9 mouse cellular contexts compared by ENCODE assay signal in genomic region chr15:102239260-102239590, GRCm38 (mm10). TPM values are rescaled to one million over a fixed set of nuclear protein-coding genes. Genes with fewer than 3 reads are reported as not detected.
DNase-seq lines count a peak whose midpoint lies in the region; ATAC-seq and TF ChIP-seq lines count a peak whose summit lies in the region.
"Had no signal": no experiment of that assay in that cellular context is flagged by ENCODE, and none has a peak within 500 bp of the region (broad histone marks: within the 10 kb centered on the region; RNA-seq: fewer than 3 reads in every experiment).

No protein-coding gene starts in this region.

- no peaks in the 10 kb centered on the region for H3K9me3 ChIP-seq in embryonic facial prominence, embryonic 14.5 days (ENCODE audit: control insufficient read depth, low read length)
- no peaks in the 10 kb centered on the region for H3K9me3 ChIP-seq in heart, postnatal 0 days (replicated peaks; ENCODE audit: control insufficient read depth, low read length)
- H3K9me3 ChIP-seq in lung, postnatal 0 days (ENCODE audit: low read length) = no peaks in the 10 kb centered on the region

- H3K4me1 ChIP-seq in bone marrow macrophage, adult 2 months (ENCODE audit: control insufficient read depth, insufficient read depth, low read length) = peaks cover 19% of the 10 kb centered on the region
- H3K4me1 ChIP-seq in embryonic facial prominence, embryonic 14.5 days (ENCODE audit: control insufficient read depth, insufficient read depth, low read length) = peaks cover 19% of the 10 kb centered on the region
- peaks cover 2% of the 10 kb centered on the region; the same call in 1 of the 2 replicates for H3K4me1 ChIP-seq in heart, postnatal 0 days (ENCODE audit: control insufficient read depth, insufficient read depth)
- H3K4me1 ChIP-seq in lung, postnatal 0 days (ENCODE audit: insufficient read depth, low read depth, low read length) = peaks cover 29% of the 10 kb centered on the region

- peak; percentile 41 for ATAC-seq in embryonic facial prominence, embryonic 14.5 days (ENCODE audit: low read depth)
- peak; percentile 57; the same call in 1 of the 2 replicates for ATAC-seq in heart, postnatal 0 days (ENCODE audit: insufficient read depth, low read depth)
- peak; percentile 25 for ATAC-seq in lung, postnatal 0 days

- no peak overlapping the region for H3K27ac ChIP-seq in bone marrow macrophage, adult 2 months (ENCODE audit: insufficient read depth, low read depth, low read length)
- no peak overlapping the region for H3K27ac ChIP-seq in embryonic facial prominence, embryonic 14.5 days (replicated peaks; ENCODE audit: low read depth, low read length)
- no peak overlapping the region for H3K27ac ChIP-seq in heart, postnatal 0 days (ENCODE audit: low read depth)
- 0 out of 2 replicates have a peak overlapping the region, but pooled peaks have one; percentile 14 for H3K27ac ChIP-seq in lung, postnatal 0 days (ENCODE audit: low read length)
- H3K27ac ChIP-seq: macrophage had no signal

- no peaks in the 10 kb centered on the region for H3K27me3 ChIP-seq in embryonic facial prominence, embryonic 14.5 days (replicated peaks; ENCODE audit: control insufficient read depth, insufficient read depth, low read length)
- no peaks in the 10 kb centered on the region for H3K27me3 ChIP-seq in heart, postnatal 0 days (ENCODE audit: control insufficient read depth, insufficient read depth, low read length)
- no peaks in the 10 kb centered on the region for H3K27me3 ChIP-seq in lung, postnatal 0 days (replicated peaks; ENCODE audit: insufficient read depth, low read length)

- TF ChIP-seq EP300 in heart, postnatal 0 days (IDR thresholded peaks at IDR 0.05; ENCODE audit: low read depth) = no peak
- no peak; the same call in 1 of the 2 replicates for TF ChIP-seq EP300 in lung, postnatal 0 days (IDR thresholded peaks at IDR 0.05)

- H3K4me2 ChIP-seq in embryonic facial prominence, embryonic 14.5 days (ENCODE audit: low read depth, low read length) = no peak overlapping the region
- no peak overlapping the region for H3K4me2 ChIP-seq in heart, postnatal 0 days (ENCODE audit: low read depth, low read length)
- H3K4me2 ChIP-seq in lung, postnatal 0 days (replicated peaks; ENCODE audit: low read depth, low read length) = no peak overlapping the region

- H3K4me3 ChIP-seq in bone marrow macrophage, adult 2 months (ENCODE audit: insufficient read depth, low read length) = no peak overlapping the region
- H3K4me3 ChIP-seq in embryonic facial prominence, embryonic 14.5 days (ENCODE audit: low read depth, low read length) = 0 out of 2 replicates have a peak overlapping the region, but pooled peaks have one; percentile 4
- H3K4me3 ChIP-seq in heart, postnatal 0 days (ENCODE audit: low read depth, low read length) = no peak overlapping the region
- H3K4me3 ChIP-seq in lung, postnatal 0 days (ENCODE audit: low read depth, low read length) = no peak overlapping the region

- peak; percentile 88 for DNase-seq in ES-CJ7 (ENCODE audit: low read depth, low spot score)
- peak; percentile 78 for DNase-seq in embryonic facial prominence, embryonic 14.5 days (ENCODE audit: low spot score)
- DNase-seq in heart, postnatal 0 days (ENCODE audit: low spot score) = peak; percentile 43
- peak; percentile 39 to 86 for DNase-seq in layer of hippocampus, adult 18-20 months (ENCODE audit: low spot score in 2 of 2)
- peak; percentile 82 for DNase-seq in lung, postnatal 0 days (ENCODE audit: low spot score)
- DNase-seq in ovary, postnatal 14 days (ENCODE audit: low spot score) = peak; percentile 66
- DNase-seq in thymus, postnatal 4 days = peak; percentile 94

- TF ChIP-seq POLR2A in bone marrow macrophage, adult 2 months (IDR thresholded peaks at IDR 0.05; ENCODE audit: borderline replicate concordance, low read depth, low read length) = no peak

- H3K36me3 ChIP-seq in embryonic facial prominence, embryonic 14.5 days (ENCODE audit: control insufficient read depth, insufficient read depth, low read length) = peaks cover 78% of the 10 kb centered on the region
- H3K36me3 ChIP-seq in heart, postnatal 0 days (replicated peaks; ENCODE audit: control insufficient read depth, insufficient read depth, low read length) = no peaks in the 10 kb centered on the region
- peaks cover 21% of the 10 kb centered on the region; the same call in 1 of the 2 replicates for H3K36me3 ChIP-seq in lung, postnatal 0 days (ENCODE audit: insufficient read depth, low read length)

- 13% methylated on average over 9 of the region's 9 CpGs for WGBS in embryonic facial prominence, embryonic 14.5 days
- WGBS in heart, postnatal 0 days = 10% methylated on average over 9 of the region's 9 CpGs
- 14% methylated on average over 9 of the region's 9 CpGs for WGBS in lung, postnatal 0 days

- peak; percentile 66 for TF ChIP-seq CTCF in bone marrow macrophage, adult 2 months (IDR thresholded peaks at IDR 0.05; ENCODE audit: low read depth, low read length)
- peak; percentile 79 for TF ChIP-seq CTCF in heart, postnatal 0 days (IDR thresholded peaks at IDR 0.05; ENCODE audit: low read depth)
- peak; percentile 91 for TF ChIP-seq CTCF in lung, postnatal 0 days (IDR thresholded peaks at IDR 0.05)

- H3K9ac ChIP-seq in embryonic facial prominence, embryonic 14.5 days (ENCODE audit: low read depth, low read length) = no peak overlapping the region
- no peak overlapping the region for H3K9ac ChIP-seq in heart, postnatal 0 days (replicated peaks; ENCODE audit: low read depth, low read length)
- no peak overlapping the region for H3K9ac ChIP-seq in lung, postnatal 0 days (replicated peaks; ENCODE audit: low read depth)

RNA-seq across cellular contexts. Expression of gene Itgb7, which starts 7.5 kb away (rescaled TPM):
- 32.3 and 35.8 TPM in 2 replicates for polyA plus RNA-seq in bone marrow macrophage, adult 2 months (2012; ENCODE audit: insufficient read depth, insufficient read length, missing spikeins)
- polyA plus RNA-seq in embryonic facial prominence, embryonic 14.5 days (2014; fragmentation: Nextera tagmentation; extraction: Ambion mirVana) = 2.1 and 4.1 TPM in 2 replicates
- 0.23 and 1.1 TPM in 2 replicates for total RNA-seq in heart, postnatal 0 days (2014; rRNA removed; ENCODE audit: low replicate concordance)
- 0.79 and 0.92 TPM in 2 replicates for polyA plus RNA-seq in heart, postnatal 0 days (2015; fragmentation: Nextera tagmentation; extraction: Ambion mirVana)
- total RNA-seq in layer of hippocampus, adult 18-20 months (2021) = 1 to 10 TPM in 1 of 2 experiments, under 1 TPM in 1; 0.76 to 1.9 TPM
- polyA plus RNA-seq in lung, postnatal 0 days (2015; fragmentation: Nextera tagmentation; extraction: Ambion mirVana) = 3.6 and 4.3 TPM in 2 replicates

RNA-seq across cellular contexts. Expression of gene Rarg, which starts 18.1 kb away (rescaled TPM):
- 29.8 and 30.4 TPM in 2 replicates for polyA plus RNA-seq in bone marrow macrophage, adult 2 months (2012; ENCODE audit: insufficient read depth, insufficient read length, missing spikeins)
- polyA plus RNA-seq in embryonic facial prominence, embryonic 14.5 days (2014; fragmentation: Nextera tagmentation; extraction: Ambion mirVana) = 73.8 and 75.3 TPM in 2 replicates
- 8.9 and 9.7 TPM in 2 replicates for total RNA-seq in heart, postnatal 0 days (2014; rRNA removed; ENCODE audit: low replicate concordance)
- polyA plus RNA-seq in heart, postnatal 0 days (2015; fragmentation: Nextera tagmentation; extraction: Ambion mirVana) = 5.4 and 6.0 TPM in 2 replicates
- total RNA-seq in layer of hippocampus, adult 18-20 months (2021) = 10 to 100 TPM; 11.3 to 13.7 TPM
- polyA plus RNA-seq in lung, postnatal 0 days (2015; fragmentation: Nextera tagmentation; extraction: Ambion mirVana) = 35.8 and 40.2 TPM in 2 replicates

RNA-seq across cellular contexts. Expression of gene Gm9918, which starts 31.1 kb away (rescaled TPM):
- polyA plus RNA-seq in bone marrow macrophage, adult 2 months (2012; ENCODE audit: insufficient read depth, insufficient read length, missing spikeins) = not detected in 2 replicates
- 0.71 and 1.1 TPM in 2 replicates for polyA plus RNA-seq in embryonic facial prominence, embryonic 14.5 days (2014; fragmentation: Nextera tagmentation; extraction: Ambion mirVana)
- not detected in 2 replicates for total RNA-seq in heart, postnatal 0 days (2014; rRNA removed; ENCODE audit: low replicate concordance)
- not detected in 2 replicates for polyA plus RNA-seq in heart, postnatal 0 days (2015; fragmentation: Nextera tagmentation; extraction: Ambion mirVana)
- total RNA-seq in layer of hippocampus, adult 18-20 months (2021) = not detected
- polyA plus RNA-seq in lung, postnatal 0 days (2015; fragmentation: Nextera tagmentation; extraction: Ambion mirVana) = 0.13 and 0.36 TPM in 2 replicates
- polyA plus RNA-seq: macrophage had no signal

RNA-seq across cellular contexts. Expression of gene Csad, which starts 34.7 kb away (rescaled TPM):
- polyA plus RNA-seq in bone marrow macrophage, adult 2 months (2012; ENCODE audit: insufficient read depth, insufficient read length, missing spikeins) = 60.4 and 60.5 TPM in 2 replicates
- 63.6 and 66.8 TPM in 2 replicates for polyA plus RNA-seq in embryonic facial prominence, embryonic 14.5 days (2014; fragmentation: Nextera tagmentation; extraction: Ambion mirVana)
- total RNA-seq in heart, postnatal 0 days (2014; rRNA removed; ENCODE audit: low replicate concordance) = 43.9 and 64.7 TPM in 2 replicates
- polyA plus RNA-seq in heart, postnatal 0 days (2015; fragmentation: Nextera tagmentation; extraction: Ambion mirVana) = 27.7 and 33.1 TPM in 2 replicates
- 10 to 100 TPM; 33.3 to 37.4 TPM for total RNA-seq in layer of hippocampus, adult 18-20 months (2021)
- polyA plus RNA-seq in lung, postnatal 0 days (2015; fragmentation: Nextera tagmentation; extraction: Ambion mirVana) = 71.0 and 76.9 TPM in 2 replicates

RNA-seq across cellular contexts. Expression of gene Zfp740, which starts 36.2 kb away (rescaled TPM):
- polyA plus RNA-seq in bone marrow macrophage, adult 2 months (2012; ENCODE audit: insufficient read depth, insufficient read length, missing spikeins) = 71.6 and 79.5 TPM in 2 replicates
- 48.6 and 49.8 TPM in 2 replicates for polyA plus RNA-seq in embryonic facial prominence, embryonic 14.5 days (2014; fragmentation: Nextera tagmentation; extraction: Ambion mirVana)
- 31.1 and 38.4 TPM in 2 replicates for total RNA-seq in heart, postnatal 0 days (2014; rRNA removed; ENCODE audit: low replicate concordance)
- polyA plus RNA-seq in heart, postnatal 0 days (2015; fragmentation: Nextera tagmentation; extraction: Ambion mirVana) = 17.7 and 18.8 TPM in 2 replicates
- 10 to 100 TPM; 66.1 to 71.8 TPM for total RNA-seq in layer of hippocampus, adult 18-20 months (2021)
- polyA plus RNA-seq in lung, postnatal 0 days (2015; fragmentation: Nextera tagmentation; extraction: Ambion mirVana) = 31.9 and 33.9 TPM in 2 replicates

Comparison
In these comparisons a context has a peak if more than half of its experiments do, and no peak if none do; other contexts are left out.
1. DNase-seq: peak in every context shown above with its lines; median percentile 94 in thymus, postnatal 4 days; 88 in ES-CJ7; 82 in lung, postnatal 0 days; 78 in embryonic facial prominence, embryonic 14.5 days; 66 in ovary, postnatal 14 days; 62 in layer of hippocampus, adult 18-20 months; 43 in heart, postnatal 0 days.